Mouse (Mus musculus) forebrain, embryonic 11.5 days (tissue): ENCODE measurements at regions not wholly inside any gene's neighbourhood (a gene's known extent, or its start where the extent isn't known, plus 50 kb on each side); places are given as distances from the start of the nearest gene placed in this dataset.

Experiments
- ATAC-seq: fragments of 200-750 bp; cut with Nextera tagmentation; replicated peaks from 2 replicates; pipeline ENCODE4 v1.8.0; 2017; ENCODE audit warnings: moderate TSS enrichment; ENCODE audit not compliant: low FRiP score
- DNase-seq: peaks from one replicate; pipeline ENCODE4 v3.0.0-alpha.2; 2017; ENCODE audit warnings: low spot score
- H3K27ac ChIP-seq: fragments of 300-500 bp; sonication (generic); 2 replicates; pipeline ENCODE4 v1.5.1; 2014; ENCODE audit warnings: low read depth, low read length
- H3K27me3 ChIP-seq: fragments of 300-500 bp; sonication (generic); 2 replicates; pipeline ENCODE4 v1.6.1; 2014; ENCODE audit warnings: mild to moderate bottlenecking, low read length, mixed read lengths; ENCODE audit not compliant: control insufficient read depth, insufficient read depth
- H3K36me3 ChIP-seq: fragments of 300-500 bp; sonication (generic); 2 replicates; pipeline ENCODE4 v1.6.1; 2014; ENCODE audit warnings: mild to moderate bottlenecking, low read length, moderate library complexity, mixed read lengths; ENCODE audit not compliant: control insufficient read depth, insufficient read depth
- H3K4me1 ChIP-seq: fragments of 300-500 bp; sonication (generic); replicated peaks from 2 replicates; pipeline ENCODE4 v1.6.1; 2014; ENCODE audit warnings: low read length, mixed read lengths; ENCODE audit not compliant: control insufficient read depth, insufficient read depth
- H3K4me2 ChIP-seq: fragments of 300-500 bp; sonication (generic); 2 replicates; pipeline ENCODE4 v1.6.1; 2014; ENCODE audit warnings: low read depth, mild to moderate bottlenecking, low read length, moderate library complexity, mixed read lengths; ENCODE audit not compliant: severe bottlenecking
- H3K4me3 ChIP-seq: fragments of 300-500 bp; sonication (generic); 2 replicates; pipeline ENCODE4 v1.5.1; 2014; ENCODE audit warnings: low read depth, low read length
- H3K9ac ChIP-seq: fragments of 300-500 bp; sonication (generic); 2 replicates; pipeline ENCODE4 v1.6.1; 2014; ENCODE audit warnings: low read length
- H3K9me3 ChIP-seq: fragments of 300-500 bp; sonication (generic); 2 replicates; pipeline ENCODE4 v1.6.1; 2016; ENCODE audit warnings: low read length, mixed read lengths; ENCODE audit not compliant: control insufficient read depth
- WGBS: fragments of 180-500 bp; shearing (Covaris S2); extraction: QIAGEN DNeasy Blood & Tissue Kit; methylation state at CpG from one replicate; pipeline ENCODE4 v1.1.7; 2014; 5-methylcytosine and 5-hydroxymethylcytosine counted together

- no peak overlapping the region for H3K9ac ChIP-seq
- WGBS, result 80% methylated on average over 2 of the region's 2 CpGs
- no peak overlapping the region for H3K27ac ChIP-seq
- DNase-seq, result no peak
- H3K27me3 ChIP-seq, result no peaks in the 10 kb centered on the region
- H3K4me3 ChIP-seq, result no peak overlapping the region
- 0 out of 2 replicates have a peak, but pooled peaks cover 3% of the 10 kb centered on the region for H3K4me1 ChIP-seq
- ATAC-seq, result no peak
- no peaks in the 10 kb centered on the region for H3K36me3 ChIP-seq
- H3K4me2 ChIP-seq, result no peak overlapping the region
- no peaks in the 10 kb centered on the region for H3K9me3 ChIP-seq
Observed at GRCm38 (mm10) chr12:13164791-13165190, 84.2 kb downstream of the Ddx1 start.

- no peaks in the 10 kb centered on the region for H3K9me3 ChIP-seq
- H3K36me3 ChIP-seq, result no peaks in the 10 kb centered on the region
- no peak overlapping the region for H3K4me2 ChIP-seq
- H3K27me3 ChIP-seq, result no peaks in the 10 kb centered on the region
- 83% methylated on average over 1 of the region's 1 CpGs for WGBS
- no peak for DNase-seq
- H3K9ac ChIP-seq, result no peak overlapping the region
- peaks cover 7% of the 10 kb centered on the region; the same call in 1 of the 2 replicates for H3K4me1 ChIP-seq
- no peak overlapping the region for H3K4me3 ChIP-seq
- no peak for ATAC-seq
- no peak overlapping the region for H3K27ac ChIP-seq
Observed at GRCm38 (mm10) chr12:13161051-13161450, 88.0 kb downstream of the Ddx1 start.

DNA sequence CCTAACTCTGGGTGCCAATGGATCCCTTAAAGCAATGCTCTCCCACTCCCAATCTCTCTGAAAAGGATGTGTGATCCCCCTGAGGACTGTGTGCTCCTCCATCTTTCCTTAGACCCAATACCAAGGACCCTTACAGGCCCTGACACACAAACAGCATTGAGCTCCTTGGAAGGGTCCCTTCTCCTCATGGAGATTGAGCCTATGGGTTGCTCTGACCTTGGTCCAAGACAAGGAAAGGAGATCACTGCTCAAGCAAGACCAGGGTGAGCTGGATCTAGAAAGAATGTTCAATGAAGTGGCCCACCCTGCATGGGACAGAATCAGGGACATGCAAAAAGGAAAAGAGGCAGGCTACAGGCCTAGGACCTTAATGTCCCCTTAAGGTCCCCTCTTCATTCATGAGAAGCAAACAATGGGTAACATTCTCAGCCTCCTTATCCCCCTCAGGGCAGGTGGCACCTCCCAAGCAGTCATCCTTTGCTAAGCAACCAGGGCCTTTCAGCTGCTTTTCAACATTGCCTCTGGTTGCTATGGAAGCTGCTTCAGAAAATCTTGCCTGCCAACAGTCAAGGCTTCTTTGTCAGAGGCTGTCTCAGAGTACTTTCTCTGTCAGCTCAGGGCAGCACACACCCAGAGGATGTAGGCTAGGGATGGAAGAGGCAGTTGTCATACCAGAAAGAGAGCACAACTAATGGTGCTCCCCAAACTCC is 89.5 kb downstream of the Ddx1 start:
- no peak for DNase-seq
- Histone ChIP-seq H3K9ac (no peak overlapping the region), H3K4me2 (no peak overlapping the region), H3K4me1 (peaks cover 7% of the 10 kb centered on the region; the same call in 1 of the 2 replicates), H3K36me3 (no peaks in the 10 kb centered on the region), H3K27me3 (no peaks in the 10 kb centered on the region), H3K4me3 (no peak overlapping the region), H3K27ac (no peak overlapping the region), H3K9me3 (no peaks in the 10 kb centered on the region)
- ATAC-seq, result peak; percentile 72

GRCm38 (mm10) chr12:13157666-13158381 is 91.2 kb downstream of the Ddx1 start:
- Histone ChIP-seq H3K4me2 (no peak overlapping the region), H3K4me1 (peaks cover 7% of the 10 kb centered on the region; the same call in 1 of the 2 replicates), H3K27ac (no peak overlapping the region), H3K27me3 (no peaks in the 10 kb centered on the region), H3K36me3 (no peaks in the 10 kb centered on the region), H3K4me3 (no peak overlapping the region), H3K9me3 (no peaks in the 10 kb centered on the region), H3K9ac (no peak overlapping the region)
- DNase-seq, result no peak
- WGBS, result 66% methylated on average over 7 of the region's 7 CpGs
- ATAC-seq, result no peak

- Histone ChIP-seq H3K4me3 (no peak overlapping the region), H3K4me1 (peaks cover 7% of the 10 kb centered on the region; the same call in 1 of the 2 replicates), H3K36me3 (no peaks in the 10 kb centered on the region), H3K4me2 (no peak overlapping the region), H3K27ac (no peak overlapping the region), H3K9ac (no peak overlapping the region), H3K27me3 (no peaks in the 10 kb centered on the region), H3K9me3 (no peaks in the 10 kb centered on the region)
- ATAC-seq (no peak), DNase-seq (no peak)
- 86% methylated on average over 10 of the region's 10 CpGs for WGBS
Observed at GRCm38 (mm10) chr12:13157089-13157488, 91.9 kb downstream of the Ddx1 start.

DNA sequence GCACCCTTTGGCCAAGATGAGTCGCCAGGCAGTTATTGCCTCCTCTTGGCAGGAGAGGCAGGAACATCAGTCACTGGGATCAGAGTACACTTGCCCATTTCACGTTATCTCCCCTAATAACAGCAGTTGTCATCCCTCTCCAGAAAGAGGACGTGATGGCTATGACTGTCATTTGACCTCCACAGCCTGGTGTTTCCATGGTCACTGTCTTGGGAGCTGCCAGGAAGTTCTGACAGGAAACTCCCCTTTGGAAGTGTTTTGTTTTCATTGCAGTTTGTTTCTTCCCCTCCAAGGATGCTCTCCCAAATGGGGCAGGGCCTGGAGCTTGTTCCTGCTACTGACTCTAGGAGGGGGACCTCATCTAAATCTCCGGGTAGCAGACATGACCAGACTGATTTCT is 98.3 kb downstream of the Ddx1 start:
- no peak overlapping the region for H3K27ac ChIP-seq
- H3K4me2 ChIP-seq, result no peak overlapping the region
- H3K4me3 ChIP-seq, result no peak overlapping the region
- ATAC-seq (no peak), DNase-seq (no peak)
- no peaks in the 10 kb centered on the region for H3K36me3 ChIP-seq
- WGBS, result 83% methylated on average over 4 of the region's 4 CpGs
- no peaks in the 10 kb centered on the region for H3K4me1 ChIP-seq
- no peak overlapping the region for H3K9ac ChIP-seq
- H3K9me3 ChIP-seq, result no peaks in the 10 kb centered on the region
- H3K27me3 ChIP-seq, result no peaks in the 10 kb centered on the region

- no peak for ATAC-seq
- DNase-seq, result no peak
Observed at GRCm38 (mm10) chr12:13147251-13147650, 101.8 kb downstream of the Ddx1 start.

DNA sequence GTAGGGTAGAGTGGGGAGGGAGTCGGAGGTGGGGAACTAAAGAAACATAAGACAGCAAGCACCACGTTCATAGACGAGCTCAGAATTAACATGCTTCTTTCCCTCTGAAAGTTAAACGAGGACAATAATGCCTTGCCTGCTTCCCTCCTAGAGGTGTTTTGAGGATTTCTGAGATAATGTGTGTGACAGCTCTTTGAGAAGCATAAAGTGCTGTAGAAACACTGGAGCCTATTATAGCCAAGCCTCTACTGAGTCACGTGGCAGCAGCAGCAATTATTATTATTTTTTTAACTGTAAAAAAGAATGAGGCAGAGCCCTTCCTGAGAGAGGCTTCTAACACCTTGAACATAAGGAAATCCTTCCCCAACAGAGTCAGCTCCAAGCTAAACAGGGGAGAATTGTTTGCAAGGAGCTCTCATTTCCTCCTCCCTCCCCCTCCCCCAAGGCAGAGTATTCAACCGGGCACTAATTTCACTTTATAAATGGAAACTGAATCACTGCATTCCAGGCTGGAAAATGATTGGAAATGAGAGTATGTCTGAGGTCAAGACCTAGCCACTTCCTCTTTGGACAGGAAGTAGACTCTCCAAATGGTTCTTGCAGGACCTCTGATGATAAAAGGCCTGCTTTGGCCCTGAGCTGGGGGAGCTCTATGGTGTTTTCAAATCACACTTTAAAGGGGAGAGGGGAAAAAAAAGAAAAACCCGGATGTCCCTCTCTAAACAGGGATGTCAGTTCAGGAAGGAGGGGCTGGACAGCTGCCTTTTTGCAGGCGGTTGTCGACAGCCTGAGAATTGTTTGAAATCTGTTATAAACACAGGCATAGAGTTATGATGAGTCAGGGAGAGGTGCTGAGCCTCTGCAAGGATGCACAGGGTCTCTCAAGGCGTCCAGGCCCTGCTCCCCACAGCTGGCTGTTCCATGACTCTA is 103.6 kb downstream of the Ddx1 start:
- no peaks in the 10 kb centered on the region for H3K4me1 ChIP-seq
- no peaks in the 10 kb centered on the region for H3K9me3 ChIP-seq
- H3K27ac ChIP-seq, result no peak overlapping the region
- H3K27me3 ChIP-seq, result no peaks in the 10 kb centered on the region
- H3K36me3 ChIP-seq, result no peaks in the 10 kb centered on the region
- ATAC-seq (no peak), DNase-seq (no peak)
- H3K4me2 ChIP-seq, result no peak overlapping the region
- no peak overlapping the region for H3K4me3 ChIP-seq
- 68% methylated on average over 10 of the region's 10 CpGs for WGBS
- no peak overlapping the region for H3K9ac ChIP-seq

More at GRCm38 (mm10) chr12:13147251-13147650, 101.8 kb downstream of the Ddx1 start:
- H3K4me2 ChIP-seq, result no peak overlapping the region
- no peaks in the 10 kb centered on the region for H3K27me3 ChIP-seq
- H3K9ac ChIP-seq, result no peak overlapping the region
- 81% methylated on average over 4 of the region's 4 CpGs for WGBS
- no peaks in the 10 kb centered on the region for H3K9me3 ChIP-seq
- H3K36me3 ChIP-seq, result no peaks in the 10 kb centered on the region
- no peak overlapping the region for H3K27ac ChIP-seq
- H3K4me3 ChIP-seq, result no peak overlapping the region
- H3K4me1 ChIP-seq, result no peaks in the 10 kb centered on the region
